In the genomic region with DNA sequence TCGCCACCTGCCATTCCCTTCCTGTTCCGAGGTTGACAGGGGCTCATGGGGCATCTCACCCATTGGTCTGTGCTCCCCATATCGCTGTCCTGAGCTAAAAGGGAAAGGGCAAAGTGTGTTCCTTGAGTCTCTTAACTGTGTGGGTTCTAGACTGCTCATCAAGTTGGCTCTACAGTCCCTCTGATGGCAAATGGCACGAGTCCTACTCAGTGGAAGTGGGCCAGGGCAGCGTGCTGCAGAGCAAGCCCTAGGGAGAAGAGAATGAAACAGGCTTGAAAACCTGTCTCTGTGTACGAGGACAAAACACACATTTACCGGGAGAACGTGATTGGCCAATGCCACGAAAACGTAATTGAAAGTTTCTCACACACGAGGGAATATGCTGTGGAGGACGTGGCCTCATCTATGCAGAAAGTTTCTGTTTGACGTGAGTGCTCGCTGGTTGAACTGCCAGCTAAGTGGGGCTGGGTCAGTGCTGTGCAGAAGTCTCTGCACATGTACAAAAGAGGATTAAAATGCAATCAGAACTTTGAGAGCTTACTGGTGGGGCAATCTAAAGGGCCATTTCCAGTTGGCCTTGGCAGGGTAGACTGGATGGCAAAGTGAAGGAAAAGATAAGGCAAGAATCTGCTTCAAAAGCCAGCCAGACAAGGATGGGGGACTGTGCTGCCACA, we compare ENCODE assay signal across 10 mouse cellular contexts.
DNase-seq lines count a peak whose midpoint lies in the region; ATAC-seq and TF ChIP-seq lines count a peak whose summit lies in the region.
"Had no signal": no experiment of that assay in that cellular context is flagged by ENCODE, and none has a peak within 500 bp of the region (broad histone marks: within the 10 kb centered on the region; RNA-seq: fewer than 3 reads in every experiment).

No protein-coding gene starts in this region.

- peak; percentile 54; the same call in 1 of the 2 replicates for ATAC-seq in heart, embryonic 12.5 days (ENCODE audit: insufficient number of reproducible peaks, low FRiP score)
- ATAC-seq in stomach, embryonic 15.5 days (ENCODE audit: insufficient read depth, low FRiP score, low read depth): no peak
- ATAC-seq in stomach, postnatal 0 days (ENCODE audit: low FRiP score, low TSS enrichment): no peak

- no peaks in the 10 kb centered on the region for H3K27me3 ChIP-seq in heart, embryonic 12.5 days (replicated peaks)
- H3K27me3 ChIP-seq in stomach, embryonic 15.5 days (replicated peaks): no peaks in the 10 kb centered on the region
- H3K27me3 ChIP-seq in stomach, postnatal 0 days (ENCODE audit: control insufficient read depth, insufficient read depth, low read length): no peaks in the 10 kb centered on the region

- TF ChIP-seq CTCF in stomach, postnatal 0 days (IDR thresholded peaks at IDR 0.05; ENCODE audit: low read depth): no peak

- peak overlapping the region; percentile 90 for H3K27ac ChIP-seq in heart, embryonic 12.5 days (ENCODE audit: poor library complexity, severe bottlenecking)
- H3K27ac ChIP-seq in stomach, embryonic 15.5 days: peak overlapping the region; percentile 55; the same call in 1 of the 2 replicates
- H3K27ac ChIP-seq in stomach, postnatal 0 days (replicated peaks): no peak overlapping the region
- H3K27ac ChIP-seq: hindbrain, postnatal 0 days; macrophage had no signal

- peaks cover 38% of the 10 kb centered on the region for H3K4me1 ChIP-seq in heart, embryonic 12.5 days (replicated peaks)
- peaks cover 22% of the 10 kb centered on the region; the same call in 1 of the 2 replicates for H3K4me1 ChIP-seq in stomach, embryonic 15.5 days
- peaks cover 6% of the 10 kb centered on the region for H3K4me1 ChIP-seq in stomach, postnatal 0 days (replicated peaks; ENCODE audit: control insufficient read depth, insufficient read depth)

- H3K36me3 ChIP-seq in heart, embryonic 12.5 days: no peaks in the 10 kb centered on the region
- no peaks in the 10 kb centered on the region for H3K36me3 ChIP-seq in stomach, embryonic 15.5 days
- H3K36me3 ChIP-seq in stomach, postnatal 0 days (ENCODE audit: control insufficient read depth, insufficient read depth, low read length): no peaks in the 10 kb centered on the region

- WGBS in heart, embryonic 12.5 days: 65% methylated on average over 14 of the region's 14 CpGs
- WGBS in stomach, embryonic 15.5 days: 88% methylated on average over 14 of the region's 14 CpGs
- WGBS in stomach, postnatal 0 days: 74% methylated on average over 14 of the region's 14 CpGs

- H3K9ac ChIP-seq in heart, embryonic 12.5 days: no peak overlapping the region; the same call in 1 of the 2 replicates
- H3K9ac ChIP-seq in stomach, embryonic 15.5 days: no peak overlapping the region
- no peak overlapping the region for H3K9ac ChIP-seq in stomach, postnatal 0 days (ENCODE audit: low read length)

- H3K4me2 ChIP-seq in heart, embryonic 12.5 days: 0 out of 2 replicates have a peak overlapping the region, but pooled peaks have one; percentile 4
- H3K4me2 ChIP-seq in stomach, embryonic 15.5 days: no peak overlapping the region
- H3K4me2 ChIP-seq in stomach, postnatal 0 days (replicated peaks; ENCODE audit: low read depth): no peak overlapping the region

- TF ChIP-seq EP300 in stomach, postnatal 0 days (optimal IDR thresholded peaks at IDR 0.05): no peak

- H3K4me3 ChIP-seq in heart, embryonic 12.5 days: no peak overlapping the region
- H3K4me3 ChIP-seq in stomach, embryonic 15.5 days (replicated peaks): no peak overlapping the region
- H3K4me3 ChIP-seq in stomach, postnatal 0 days (ENCODE audit: low read depth, low read length): no peak overlapping the region

- no peaks in the 10 kb centered on the region for H3K9me3 ChIP-seq in heart, embryonic 12.5 days (replicated peaks)
- H3K9me3 ChIP-seq in stomach, embryonic 15.5 days: no peaks in the 10 kb centered on the region
- H3K9me3 ChIP-seq in stomach, postnatal 0 days (ENCODE audit: control insufficient read depth, low read length): no peaks in the 10 kb centered on the region

- peak; percentile 41 for DNase-seq in adrenal gland, postnatal 14 days
- no peak for DNase-seq in adrenal gland, postnatal 4 days (ENCODE audit: low spot score in 2 of 2)
- no peak for DNase-seq in heart, adult 8-10 months (ENCODE audit: low spot score)
- DNase-seq in stomach, postnatal 0 days (ENCODE audit: low spot score): no peak
- DNase-seq in retina, postnatal 1 day: no peak
- DNase-seq in gastrocnemius, postnatal 14 days: no peak

- intact Hi-C loops in gastrocnemius, postnatal 14 days (cut with DNase I; ENCODE audit: low total_unique reads): no loop called here
